Mouse (Mus musculus) urinary bladder, postnatal 0 days (tissue): Measurements from ENCODE around the gene Gm10961. TPM values are rescaled to one million over a fixed set of nuclear protein-coding genes. Genes with fewer than 3 reads are reported as not detected.

Source experiments
- polyA plus RNA-seq: library from polyadenylated mRNA; unstranded; fragments of >200 nt; fragmentation: Nextera tagmentation; extraction: Ambion mirVana; gene quantifications from 2 replicates; pipeline ENCODE4 v1.2.1, GENCODE M21; 2015

Gm10961 gene
- polyA plus RNA-seq: not detected in 2 replicates

DNA sequence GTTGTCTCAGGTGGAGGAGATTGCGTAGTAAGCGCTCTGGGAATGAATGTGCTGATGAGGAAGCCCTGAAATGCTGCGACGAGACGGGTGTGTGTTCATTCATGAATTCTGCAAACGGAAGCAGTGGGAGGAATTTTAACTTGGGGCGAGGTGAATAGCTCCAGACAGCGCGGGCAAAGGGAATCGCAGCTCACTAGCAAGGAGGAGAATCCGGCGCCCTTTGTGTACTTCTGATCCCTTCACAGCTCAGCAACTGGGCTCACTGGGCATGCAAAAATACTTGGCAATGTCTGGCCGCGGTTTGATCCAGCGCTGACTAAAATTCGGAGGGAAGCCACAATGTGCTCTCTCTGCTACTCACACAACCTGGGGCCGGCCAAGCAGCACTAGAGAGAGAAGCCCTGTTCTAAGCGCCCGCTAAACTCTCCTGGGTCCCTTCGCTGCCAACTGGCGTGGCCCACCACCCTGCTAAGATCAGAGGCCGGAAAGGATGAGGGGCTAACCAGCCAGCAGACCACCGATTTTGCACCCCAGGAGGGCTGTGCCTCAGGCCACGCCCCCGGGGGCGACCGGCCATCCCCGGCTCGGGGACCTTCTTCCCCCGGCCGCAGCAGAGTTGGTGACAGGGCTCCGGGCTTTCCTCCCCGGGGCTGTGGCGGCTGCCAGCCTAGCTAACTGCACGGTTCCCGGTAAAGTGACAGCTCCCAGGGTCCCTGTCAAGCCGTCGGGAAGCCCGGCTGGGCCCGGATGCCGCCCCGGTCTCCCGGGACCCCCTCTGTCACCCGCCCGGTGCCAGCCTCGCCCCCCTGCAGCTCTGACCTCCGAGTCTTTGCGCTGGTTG lies at the start of gene Gm10961:
Gm10961 (plus strand) TSS at position 641 of the 841 bp plus-strand sequence.

DNA sequence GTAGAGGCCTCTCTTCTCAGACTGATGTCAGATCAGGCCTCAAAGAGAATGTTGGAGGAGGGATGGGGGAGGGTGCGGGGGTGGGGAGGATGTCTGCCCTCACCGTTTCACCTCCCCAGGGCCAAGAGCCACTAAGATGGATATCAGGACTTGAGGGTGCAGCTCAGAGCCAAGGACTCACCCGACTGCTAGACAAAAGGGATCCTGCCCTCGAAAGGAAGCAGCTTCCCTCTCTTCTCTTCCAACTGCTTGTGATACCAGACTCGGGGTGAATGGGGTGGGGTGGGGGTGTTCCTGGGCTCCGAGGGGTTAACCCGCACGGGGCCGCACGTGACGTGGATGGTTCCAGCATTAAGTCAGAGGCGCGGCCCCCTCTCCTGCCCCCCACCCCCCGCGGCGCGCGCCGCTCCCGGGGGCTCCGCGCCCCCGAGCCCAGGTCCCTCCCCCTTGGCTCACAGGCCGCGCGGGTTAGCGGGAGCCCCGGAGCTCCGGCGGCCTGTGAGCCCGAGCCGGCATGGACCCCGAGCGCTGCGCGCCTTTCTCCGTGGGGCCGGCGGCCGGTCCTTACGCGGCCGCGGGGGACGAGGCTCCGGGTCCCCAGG lies 36.4 kb upstream of the Gm10961 start, which contains the start of gene Alx3:
Alx3 (plus strand) TSS at position 370 of the 602 bp plus-strand sequence.

DNA sequence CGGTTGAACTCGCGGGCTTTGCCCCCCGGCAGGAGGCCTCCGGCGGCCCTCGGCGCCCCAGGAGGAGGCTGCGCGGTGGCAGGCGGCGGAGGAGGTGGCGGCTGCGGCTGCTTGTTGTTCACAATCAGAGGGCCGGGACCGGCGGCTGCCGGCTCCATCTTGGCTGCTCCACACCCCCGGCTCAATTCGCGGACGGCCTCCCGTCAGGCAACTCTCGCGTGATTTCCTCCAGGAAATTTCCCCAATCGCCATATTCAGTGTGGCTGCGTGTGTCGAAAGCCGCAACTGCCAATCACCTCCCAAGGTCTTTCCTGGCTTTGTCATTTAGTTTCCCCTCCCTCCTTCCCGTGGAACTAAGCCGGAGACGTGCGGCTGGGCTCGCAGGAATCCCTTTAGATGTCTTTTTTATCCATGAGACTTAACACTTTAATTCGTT lies 419 bp downstream of the Gm10961 start, which contains the start of gene Strip1:
Strip1 (minus strand) TSS at position 172 of the 436 bp plus-strand sequence.

Other genes starting within 250 kb of the Gm10961 start
- gene Kcnc4, start 171.8 kb upstream of the Gm10961 start, polyA plus RNA-seq: 0.10 TPM in 1 of 2 replicates, not detected in the other
- gene Slc6a17, start 113.3 kb upstream of the Gm10961 start, polyA plus RNA-seq: 4.1 and 4.4 TPM in 2 replicates
- gene Ubl4b, start 76.2 kb upstream of the Gm10961 start, polyA plus RNA-seq: not detected in 2 replicates
- gene Alx3, start 36.3 kb upstream of the Gm10961 start, polyA plus RNA-seq: not detected in 2 replicates
- 18.0 and 18.3 TPM in 2 replicates for gene Strip1, start 372 bp downstream of the Gm10961 start, polyA plus RNA-seq
- 39.2 and 41.9 TPM in 2 replicates for gene Ahcyl1, start 65.2 kb downstream of the Gm10961 start, polyA plus RNA-seq
- gene Csf1, start 129.1 kb downstream of the Gm10961 start, polyA plus RNA-seq: 21.6 and 26.2 TPM in 2 replicates
- not detected in 2 replicates for gene Eps8l3, start 245.9 kb downstream of the Gm10961 start, polyA plus RNA-seq